In the genomic region with DNA sequence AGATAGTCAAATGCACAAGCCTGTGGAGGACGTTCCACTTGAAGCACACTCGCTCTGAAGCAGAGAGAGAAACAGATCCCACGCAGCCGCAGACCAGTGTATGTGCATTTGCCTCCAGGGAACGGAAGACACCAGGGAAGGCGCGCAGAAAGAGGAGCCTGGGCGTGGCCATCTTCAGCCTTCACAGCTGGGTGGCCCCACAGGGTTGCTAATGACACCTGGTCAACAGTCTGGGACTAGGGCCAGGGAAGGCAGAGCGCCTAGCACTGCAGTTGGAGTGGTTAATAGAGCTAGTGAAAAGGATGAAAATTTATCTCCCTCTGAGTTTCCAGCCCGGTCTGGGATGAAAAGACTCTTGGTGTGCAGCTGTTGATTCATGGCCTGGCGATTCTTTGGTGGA, we compare ENCODE assay signal across 19 mouse cellular contexts.
A peak's percentile ranks its signal among the peaks of the same experiment; 100 is the strongest.
DNase-seq lines count a peak whose midpoint lies in the region; ATAC-seq and TF ChIP-seq lines count a peak whose summit lies in the region.
"Had no signal": no experiment of that assay in that cellular context is flagged by ENCODE, and none has a peak within 500 bp of the region (broad histone marks: within the 10 kb centered on the region; RNA-seq: fewer than 3 reads in every experiment).

No protein-coding gene starts in this region.

- no peaks in the 10 kb centered on the region for H3K9me3 ChIP-seq in kidney, postnatal 0 days (replicated peaks; ENCODE audit: low read length)
- no peaks in the 10 kb centered on the region for H3K9me3 ChIP-seq in limb, embryonic 14.5 days (ENCODE audit: control insufficient read depth, low read length)
- H3K9me3 ChIP-seq: embryonic facial prominence, embryonic 12.5 days; heart, embryonic 15.5 days; midbrain, embryonic 13.5 days; neural tube, embryonic 13.5 days had no signal

- H3K27ac ChIP-seq in gastrocnemius, adult 2 months, result no peak overlapping the region
- H3K27ac ChIP-seq in kidney, postnatal 0 days, result no peak overlapping the region
- H3K27ac ChIP-seq in limb, embryonic 14.5 days (replicated peaks; ENCODE audit: low read depth, low read length), result no peak overlapping the region
- H3K27ac ChIP-seq: embryonic facial prominence, embryonic 12.5 days; heart, embryonic 15.5 days; hindbrain, postnatal 0 days; midbrain, embryonic 13.5 days; neural tube, embryonic 13.5 days had no signal

- H3K4me2 ChIP-seq in kidney, postnatal 0 days (ENCODE audit: low read length), result no peak overlapping the region
- no peak overlapping the region for H3K4me2 ChIP-seq in limb, embryonic 14.5 days (replicated peaks; ENCODE audit: low read depth, low read length, severe bottlenecking)
- H3K4me2 ChIP-seq: embryonic facial prominence, embryonic 12.5 days; heart, embryonic 15.5 days; midbrain, embryonic 13.5 days; neural tube, embryonic 13.5 days had no signal

- TF ChIP-seq POLR2A in limb, embryonic 14.5 days (IDR thresholded peaks at IDR 0.05; ENCODE audit: borderline replicate concordance, extremely low read depth, insufficient read depth, insufficient read length), result no peak

- no peak for ATAC-seq in kidney, postnatal 0 days (replicated peaks; ENCODE audit: low FRiP score, low read depth)
- peak; percentile 34; the same call in 1 of the 2 replicates for ATAC-seq in limb, embryonic 14.5 days (ENCODE audit: low FRiP score, low read depth)
- ATAC-seq: CD4-positive, CD25-positive, alpha-beta regulatory T cell, adult 4 months; forebrain, embryonic 14.5 days; hindbrain, postnatal 0 days; intestine, postnatal 0 days; midbrain, embryonic 13.5 days had no signal

- no peaks in the 10 kb centered on the region for H3K36me3 ChIP-seq in kidney, postnatal 0 days (ENCODE audit: insufficient read depth, low read length)
- H3K36me3 ChIP-seq in limb, embryonic 14.5 days (ENCODE audit: control insufficient read depth, insufficient read depth, low read length), result no peaks in the 10 kb centered on the region
- H3K36me3 ChIP-seq: embryonic facial prominence, embryonic 12.5 days; heart, embryonic 15.5 days; midbrain, embryonic 13.5 days; neural tube, embryonic 13.5 days had no signal

- 24% methylated on average over 11 of the region's 11 CpGs for WGBS in kidney, postnatal 0 days
- WGBS in limb, embryonic 14.5 days, result 20% methylated on average over 11 of the region's 11 CpGs

- intact Hi-C loops in gastrocnemius, adult 2 months (cut with DNase I), result no loop called here

- TF ChIP-seq CTCF in gastrocnemius, adult 2 months (IDR thresholded peaks at IDR 0.05), result no peak
- no peak for TF ChIP-seq CTCF in kidney, postnatal 0 days (IDR thresholded peaks at IDR 0.05; ENCODE audit: low read depth)

- no peak overlapping the region for H3K4me3 ChIP-seq in gastrocnemius, adult 2 months
- H3K4me3 ChIP-seq in kidney, postnatal 0 days (replicated peaks; ENCODE audit: low read depth, low read length), result no peak overlapping the region
- H3K4me3 ChIP-seq in limb, embryonic 14.5 days (replicated peaks; ENCODE audit: low read length), result no peak overlapping the region
- H3K4me3 ChIP-seq: embryonic facial prominence, embryonic 12.5 days; heart, embryonic 15.5 days; midbrain, embryonic 13.5 days; neural tube, embryonic 13.5 days had no signal

- peak; percentile 24 for DNase-seq in gastrocnemius, adult 2 months
- no peak for DNase-seq in gastrocnemius, postnatal 25 days
- DNase-seq in kidney, postnatal 0 days (ENCODE audit: low spot score), result peak; percentile 15
- no peak for DNase-seq in kidney, adult 9 months
- peak; percentile 80 for DNase-seq in ZHBTc4 (ENCODE audit: low read depth, low spot score)
- no peak for DNase-seq in limb, embryonic 14.5 days (ENCODE audit: low spot score)
- DNase-seq in testis, postnatal 10 days (ENCODE audit: low spot score), result no peak
- DNase-seq: adrenal gland, adult 8-10 months; lung, adult 18-20 months; lung, postnatal 14 days; thymus, postnatal 25 days had no signal

- no peaks in the 10 kb centered on the region for H3K27me3 ChIP-seq in kidney, postnatal 0 days (ENCODE audit: insufficient read depth, low read length)
- no peaks in the 10 kb centered on the region; the same call in 1 of the 2 replicates for H3K27me3 ChIP-seq in limb, embryonic 14.5 days (ENCODE audit: control insufficient read depth, insufficient read depth, low read length)
- H3K27me3 ChIP-seq: embryonic facial prominence, embryonic 12.5 days; heart, embryonic 15.5 days; midbrain, embryonic 13.5 days; neural tube, embryonic 13.5 days had no signal

- no peak overlapping the region for H3K9ac ChIP-seq in kidney, postnatal 0 days (ENCODE audit: low read depth, low read length)
- no peak overlapping the region for H3K9ac ChIP-seq in limb, embryonic 14.5 days (ENCODE audit: low read depth, low read length, severe bottlenecking)
- H3K9ac ChIP-seq: embryonic facial prominence, embryonic 12.5 days; heart, embryonic 15.5 days; midbrain, embryonic 13.5 days; neural tube, embryonic 13.5 days had no signal

- no peaks in the 10 kb centered on the region for H3K4me1 ChIP-seq in kidney, postnatal 0 days (replicated peaks; ENCODE audit: insufficient read depth, low read length)
- H3K4me1 ChIP-seq in limb, embryonic 14.5 days (ENCODE audit: control insufficient read depth, insufficient read depth, low read length), result peaks cover 8% of the 10 kb centered on the region
- H3K4me1 ChIP-seq: heart, embryonic 15.5 days; midbrain, embryonic 13.5 days had no signal

Comparison
In these comparisons a context has a peak if more than half of its experiments do, and no peak if none do; other contexts are left out.
1. DNase-seq: peak in gastrocnemius, adult 2 months (single experiment), kidney, postnatal 0 days (single experiment) and ZHBTc4 (single experiment); none in gastrocnemius, postnatal 25 days (single experiment), kidney, adult 9 months (single experiment), limb, embryonic 14.5 days (single experiment) and testis, postnatal 10 days (single experiment).